ENCODE assay signal across 27 mouse cellular contexts in the genomic region with DNA sequence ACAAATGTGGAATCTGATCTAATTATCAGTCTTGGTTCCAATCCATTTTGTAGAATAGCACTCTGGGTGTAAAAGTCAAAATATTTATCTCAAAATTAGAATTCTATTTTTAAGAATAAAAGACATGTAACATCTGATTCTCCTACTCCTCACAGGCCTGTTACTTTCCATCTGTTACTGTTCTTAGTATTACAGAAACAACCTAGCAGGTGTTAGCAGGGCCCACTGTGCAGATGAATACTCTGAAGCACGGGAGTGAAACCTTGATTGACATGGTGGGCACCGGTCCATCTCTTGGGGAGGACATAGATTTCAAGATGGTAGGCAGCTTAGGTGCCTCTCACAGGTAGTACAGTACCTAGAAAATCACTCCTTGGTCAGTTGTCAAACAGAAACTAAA.
DNase-seq lines count a peak whose midpoint lies in the region; ATAC-seq and TF ChIP-seq lines count a peak whose summit lies in the region.
"Had no signal": no experiment of that assay in that cellular context is flagged by ENCODE, and none has a peak within 500 bp of the region (broad histone marks: within the 10 kb centered on the region; RNA-seq: fewer than 3 reads in every experiment).

No protein-coding gene starts in this region.

- H3K36me3 ChIP-seq in forebrain, embryonic 16.5 days (ENCODE audit: control insufficient read depth, insufficient read depth): no peaks in the 10 kb centered on the region
- H3K36me3 ChIP-seq in forebrain, embryonic 13.5 days (ENCODE audit: poor library complexity, severe bottlenecking): no peaks in the 10 kb centered on the region
- no peaks in the 10 kb centered on the region for H3K36me3 ChIP-seq in CH12.LX (replicated peaks in 1 of 2; ENCODE audit: control insufficient read depth in 1 of 2, insufficient read depth in 1 of 2, low read length in 1 of 2)
- no peaks in the 10 kb centered on the region for H3K36me3 ChIP-seq in embryonic facial prominence, embryonic 10.5 days (replicated peaks)
- H3K36me3 ChIP-seq: embryonic facial prominence, embryonic 12.5 days; embryonic facial prominence, embryonic 15.5 days; heart, embryonic 13.5 days; hindbrain, embryonic 12.5 days; hindbrain, embryonic 15.5 days; intestine, embryonic 15.5 days had no signal

- H3K4me3 ChIP-seq in forebrain, embryonic 16.5 days (replicated peaks; ENCODE audit: low read length): no peak overlapping the region
- H3K4me3 ChIP-seq in forebrain, embryonic 13.5 days: no peak overlapping the region
- no peak overlapping the region for H3K4me3 ChIP-seq in CH12.LX (replicated peaks in 1 of 3; ENCODE audit: low read depth in 2 of 3, low read length in 2 of 3, poor library complexity in 1 of 3)
- no peak overlapping the region for H3K4me3 ChIP-seq in embryonic facial prominence, embryonic 10.5 days
- H3K4me3 ChIP-seq: embryonic facial prominence, embryonic 12.5 days; embryonic facial prominence, embryonic 15.5 days; gastrocnemius, adult 2 months; heart, embryonic 13.5 days; hindbrain, embryonic 12.5 days; hindbrain, embryonic 15.5 days; intestine, embryonic 15.5 days had no signal

- no peaks in the 10 kb centered on the region for H3K79me2 ChIP-seq in CH12.LX (replicated peaks; ENCODE audit: control insufficient read depth, extremely low read depth, insufficient read depth, poor library complexity, severe bottlenecking)

- in situ Hi-C loops in CH12.LX (cut with MboI; ENCODE audit: low pct_ligation_motif_present, low pct_unique_long_range_greater_than_20kb, low sequenced_read_pairs): loop anchor here (25.0 kb wide), 1 partner anchor 294 kb away; a partner anchor contains a TSS

- peak; percentile 11 to 45 for DNase-seq in layer of hippocampus, adult 18-20 months (ENCODE audit: low spot score in 2 of 2)
- no peak for DNase-seq in layer of hippocampus, postnatal 36 days
- DNase-seq in CH12.LX (ENCODE audit: extremely low read depth): no peak
- DNase-seq in brain, embryonic 14.5 days (ENCODE audit: low read depth): peak; percentile 58
- no peak for DNase-seq in embryonic facial prominence, embryonic 10.5 days (ENCODE audit: low spot score)
- no peak for DNase-seq in urinary bladder, postnatal 4 days (ENCODE audit: low spot score in 2 of 2)
- DNase-seq: adrenal gland, adult 8-10 months; adrenal gland, postnatal 25 days; cerebellum, adult 18-20 months; cerebellum, adult 9-10 months; cerebellum, postnatal 14 days; forebrain, postnatal 0 days; gastrocnemius, adult 2 months; gastrocnemius, postnatal 14 days; heart, adult 11 months; heart, postnatal 14 days; heart, postnatal 4 days had no signal

- 0 out of 2 replicates have a peak, but pooled peaks cover 3% of the 10 kb centered on the region for H3K4me1 ChIP-seq in forebrain, embryonic 16.5 days (replicated peaks; ENCODE audit: control insufficient read depth, insufficient read depth, low read length)
- peaks cover 8% of the 10 kb centered on the region for H3K4me1 ChIP-seq in forebrain, embryonic 13.5 days
- H3K4me1 ChIP-seq in CH12.LX (ENCODE audit: control insufficient read depth in 1 of 2, insufficient read depth in 2 of 2): no peaks in the 10 kb centered on the region
- H3K4me1 ChIP-seq in embryonic facial prominence, embryonic 10.5 days: peaks cover 9% of the 10 kb centered on the region
- H3K4me1 ChIP-seq: heart, embryonic 13.5 days; hindbrain, embryonic 12.5 days; hindbrain, embryonic 15.5 days; intestine, embryonic 15.5 days had no signal

- peak; percentile 71 for ATAC-seq in forebrain, embryonic 16.5 days
- ATAC-seq in forebrain, embryonic 13.5 days: no peak
- ATAC-seq: activated CD4-positive, CD25-positive, alpha-beta regulatory T cell, adult 4 months; CD4-positive, CD25-positive, alpha-beta regulatory T cell, adult 4 months; forebrain, postnatal 0 days; intestine, embryonic 15.5 days had no signal

- H3K4me2 ChIP-seq in forebrain, embryonic 16.5 days (ENCODE audit: low read length): no peak overlapping the region
- H3K4me2 ChIP-seq in forebrain, embryonic 13.5 days: no peak overlapping the region
- H3K4me2 ChIP-seq in CH12.LX (ENCODE audit: insufficient read depth, low read depth, poor library complexity, severe bottlenecking): peak overlapping the region; percentile 56; the same call in 1 of the 2 replicates
- H3K4me2 ChIP-seq: embryonic facial prominence, embryonic 12.5 days; embryonic facial prominence, embryonic 15.5 days; heart, embryonic 13.5 days; hindbrain, embryonic 12.5 days; hindbrain, embryonic 15.5 days; intestine, embryonic 15.5 days had no signal

- H3K27me3 ChIP-seq in forebrain, embryonic 16.5 days (replicated peaks; ENCODE audit: control insufficient read depth, insufficient read depth, low read length): no peaks in the 10 kb centered on the region
- no peaks in the 10 kb centered on the region for H3K27me3 ChIP-seq in forebrain, embryonic 13.5 days
- no peaks in the 10 kb centered on the region for H3K27me3 ChIP-seq in CH12.LX (replicated peaks)
- H3K27me3 ChIP-seq in embryonic facial prominence, embryonic 10.5 days (replicated peaks; ENCODE audit: low read depth, poor library complexity, severe bottlenecking): no peaks in the 10 kb centered on the region
- H3K27me3 ChIP-seq: embryonic facial prominence, embryonic 12.5 days; embryonic facial prominence, embryonic 15.5 days; heart, embryonic 13.5 days; hindbrain, embryonic 12.5 days; hindbrain, embryonic 15.5 days; intestine, embryonic 15.5 days had no signal

- H3K9ac ChIP-seq in forebrain, embryonic 16.5 days (replicated peaks; ENCODE audit: low read depth, low read length): no peak overlapping the region
- no peak overlapping the region for H3K9ac ChIP-seq in forebrain, embryonic 13.5 days
- H3K9ac ChIP-seq in CH12.LX (ENCODE audit: insufficient read depth, low read depth): no peak overlapping the region
- H3K9ac ChIP-seq: embryonic facial prominence, embryonic 12.5 days; embryonic facial prominence, embryonic 15.5 days; forebrain, postnatal 0 days; heart, embryonic 13.5 days; hindbrain, embryonic 12.5 days; hindbrain, embryonic 15.5 days; intestine, embryonic 15.5 days had no signal

- no peak for TF ChIP-seq POLR2A in CH12.LX (IDR thresholded peaks at IDR 0.05; ENCODE audit: low read depth, low read length)
- no peak for TF ChIP-seq POLR2A in brain, embryonic 14.5 days (IDR thresholded peaks at IDR 0.05; ENCODE audit: borderline replicate concordance, extremely low read depth, insufficient read depth, insufficient read length, poor library complexity, severe bottlenecking)

- no peak for TF ChIP-seq RAD21 in CH12.LX (IDR thresholded peaks at IDR 0.05; ENCODE audit: low read depth, low read length)

- dilution Hi-C loops in CH12.LX (cut with MboI; ENCODE audit: extremely low pct_ligation_motif_present, extremely low pct_unique_long_range_greater_than_20kb, low sequenced_read_pairs): no loop called here

- H3K27ac ChIP-seq in forebrain, embryonic 16.5 days (ENCODE audit: low read length): no peak overlapping the region
- no peak overlapping the region for H3K27ac ChIP-seq in forebrain, embryonic 13.5 days
- no peak overlapping the region for H3K27ac ChIP-seq in CH12.LX (ENCODE audit: insufficient read depth, low read depth)
- no peak overlapping the region for H3K27ac ChIP-seq in embryonic facial prominence, embryonic 10.5 days (replicated peaks)
- H3K27ac ChIP-seq: embryonic facial prominence, embryonic 12.5 days; embryonic facial prominence, embryonic 15.5 days; gastrocnemius, adult 2 months; heart, embryonic 13.5 days; hindbrain, embryonic 12.5 days; hindbrain, embryonic 15.5 days; intestine, embryonic 15.5 days had no signal

- TF ChIP-seq EP300 in CH12.LX (IDR thresholded peaks at IDR 0.05; ENCODE audit: low read length): no peak

- WGBS in forebrain, embryonic 16.5 days: 56% methylated on average over 2 of the region's 2 CpGs
- 77% methylated on average over 2 of the region's 2 CpGs for WGBS in forebrain, embryonic 13.5 days
- 82% methylated on average over 2 of the region's 2 CpGs for WGBS in embryonic facial prominence, embryonic 10.5 days

- H3K9me3 ChIP-seq in forebrain, embryonic 16.5 days (ENCODE audit: control insufficient read depth, low read length): no peaks in the 10 kb centered on the region
- no peaks in the 10 kb centered on the region for H3K9me3 ChIP-seq in forebrain, embryonic 13.5 days (replicated peaks)
- no peaks in the 10 kb centered on the region for H3K9me3 ChIP-seq in CH12.LX (replicated peaks; ENCODE audit: low read length)
- no peaks in the 10 kb centered on the region for H3K9me3 ChIP-seq in embryonic facial prominence, embryonic 10.5 days
- H3K9me3 ChIP-seq: embryonic facial prominence, embryonic 12.5 days; embryonic facial prominence, embryonic 15.5 days; heart, embryonic 13.5 days; hindbrain, embryonic 12.5 days; hindbrain, embryonic 15.5 days; intestine, embryonic 15.5 days had no signal

- TF ChIP-seq CTCF in CH12.LX (conservative IDR thresholded peaks at IDR 0.05 in 1 of 2, IDR thresholded peaks at IDR 0.05 in 1 of 2; ENCODE audit: low read depth in 2 of 2, low read length in 2 of 2): no peak
- no peak for TF ChIP-seq CTCF in brain, embryonic 14.5 days (IDR thresholded peaks at IDR 0.05; ENCODE audit: borderline replicate concordance, extremely low read depth, insufficient read depth, insufficient read length)

TF ChIP-seq in CH12.LX, 34 proteins besides CTCF, POLR2A, EP300 and RAD21:
- TF ChIP-seq ZC3H11A (IDR thresholded peaks at IDR 0.05; ENCODE audit: low read depth, low read length) (no peak), BHLHE40 (IDR thresholded peaks at IDR 0.05; ENCODE audit: low read depth, low read length) (no peak), TCF12 (IDR thresholded peaks at IDR 0.05; ENCODE audit: low read depth, low read length) (no peak), HCFC1 (IDR thresholded peaks at IDR 0.05; ENCODE audit: low read depth, low read length) (no peak), MYC (IDR thresholded peaks at IDR 0.05; ENCODE audit: low read depth, low read length) (no peak), MEF2A (IDR thresholded peaks at IDR 0.05; ENCODE audit: borderline replicate concordance, low read depth, low read length) (no peak), NELFE (IDR thresholded peaks at IDR 0.05; ENCODE audit: low read depth, low read length) (no peak), CHD2 (IDR thresholded peaks at IDR 0.05; ENCODE audit: low read length) (no peak), MXI1 (IDR thresholded peaks at IDR 0.05; ENCODE audit: low read depth, low read length) (no peak), SIN3A (IDR thresholded peaks at IDR 0.05; ENCODE audit: low read length) (no peak), SMC3 (IDR thresholded peaks at IDR 0.05; ENCODE audit: low read depth, low read length) (no peak), USF1 (IDR thresholded peaks at IDR 0.05; ENCODE audit: low read depth, low read length) (no peak), GABPA (IDR thresholded peaks at IDR 0.05; ENCODE audit: insufficient replicate concordance, low read depth, low read length) (no peak)
TF ChIP-seq in CH12.LX: peak in this region for 0.

Comparison
In these comparisons a context has a peak if more than half of its experiments do, and no peak if none do; other contexts are left out.
1. DNase-seq: peak in layer of hippocampus, adult 18-20 months (2 of 2) and brain, embryonic 14.5 days (single experiment); none in layer of hippocampus, postnatal 36 days (0 of 2), CH12.LX (single experiment), embryonic facial prominence, embryonic 10.5 days (single experiment) and urinary bladder, postnatal 4 days (0 of 2).